Mouse (Mus musculus): ENCODE measurements around the gene Galnt14. TPM values are rescaled to one million over a fixed set of nuclear protein-coding genes. Genes with fewer than 3 reads are reported as not detected.

Galnt14 gene
- polyA plus RNA-seq, 1 experiment: not detected

DNA sequence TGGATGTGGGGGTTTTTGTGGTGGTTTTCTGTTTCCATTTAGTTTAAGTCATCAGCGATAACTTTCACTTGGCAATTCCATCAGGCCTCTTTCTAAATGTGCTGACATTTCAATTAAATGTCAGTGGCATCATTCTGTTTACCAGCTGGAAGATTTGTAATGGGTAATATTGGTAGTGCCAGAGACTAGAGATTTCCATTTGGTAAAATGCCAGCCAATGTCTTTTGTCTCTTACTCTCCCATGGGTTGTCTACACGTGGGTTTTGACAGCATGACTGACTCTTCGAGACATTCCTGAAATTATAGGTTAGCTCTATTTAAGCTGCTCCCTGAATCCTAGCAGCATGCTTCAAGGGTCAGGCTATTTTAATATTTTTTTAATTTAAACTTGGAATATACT is 256.6 kb downstream of the Galnt14 start:
- no peak overlapping the region for H3K4me3 ChIP-seq (ENCODE audit: insufficient read depth, low read depth, low read length)
- no peaks in the 10 kb centered on the region for H3K4me1 ChIP-seq (ENCODE audit: control insufficient read depth, insufficient read depth, insufficient read length, low read length)

DNA sequence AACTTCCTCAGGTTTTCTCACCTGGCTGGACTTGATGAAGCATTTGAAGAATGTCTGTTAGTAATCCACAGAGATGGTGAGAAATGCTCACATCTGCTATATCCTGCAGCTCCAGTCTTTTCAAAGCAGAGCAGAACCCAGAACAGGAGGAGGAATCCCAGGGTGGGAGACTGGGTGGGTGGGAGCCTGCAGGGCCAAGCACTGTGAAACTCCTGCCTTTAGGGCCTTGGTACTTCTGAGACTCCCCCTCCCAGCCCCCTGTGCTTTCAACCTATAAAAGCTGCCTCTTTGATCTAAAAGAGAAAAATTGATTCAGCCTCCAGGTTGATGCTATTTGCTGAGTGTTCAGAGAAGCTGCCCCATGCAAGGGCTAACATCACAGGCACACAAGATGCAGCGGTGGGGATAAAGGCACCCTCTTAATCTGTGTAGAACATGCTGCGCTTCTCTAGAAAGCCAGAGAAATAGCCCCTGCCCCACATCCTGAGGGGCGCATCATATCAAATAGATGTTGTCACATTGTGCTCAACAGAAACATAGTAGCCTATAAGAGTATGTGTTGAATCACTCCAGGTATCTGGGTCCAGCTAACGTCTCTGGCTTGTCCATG is 258.0 kb downstream of the Galnt14 start:
- no peaks in the 10 kb centered on the region for H3K4me1 ChIP-seq (ENCODE audit: control insufficient read depth, insufficient read depth, insufficient read length, low read length)
- H3K27ac ChIP-seq (replicated peaks; ENCODE audit: low read depth, low read length): no peak overlapping the region
- no peak overlapping the region for H3K4me3 ChIP-seq (ENCODE audit: insufficient read depth, low read depth, low read length)

More for the DNA sequence above, 256.6 kb downstream of the Galnt14 start:
- no peak overlapping the region for H3K27ac ChIP-seq (replicated peaks; ENCODE audit: low read depth, low read length)

DNA sequence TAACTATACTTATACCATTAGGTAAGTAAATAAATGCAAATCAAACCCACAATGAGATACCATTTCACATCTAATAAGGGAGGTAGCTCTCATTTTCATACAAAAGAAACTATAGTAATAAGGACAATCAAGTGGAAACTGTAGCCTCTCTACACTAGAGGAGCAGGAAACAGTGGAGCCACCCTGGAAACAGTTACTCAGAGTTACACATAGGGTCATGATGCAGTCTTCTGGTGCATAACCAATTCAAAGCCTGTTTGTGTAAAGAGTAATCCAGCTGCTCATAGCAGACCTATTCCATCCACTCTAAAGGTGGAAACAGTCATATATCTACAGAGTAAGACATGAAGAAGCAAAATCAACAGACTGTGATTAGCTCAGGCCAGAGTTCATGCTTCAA is 261.1 kb downstream of the Galnt14 start:
- H3K4me1 ChIP-seq (ENCODE audit: control insufficient read depth, insufficient read depth, insufficient read length, low read length): no peaks in the 10 kb centered on the region
- no peak overlapping the region for H3K27ac ChIP-seq (replicated peaks; ENCODE audit: low read depth, low read length)
- H3K4me3 ChIP-seq (ENCODE audit: insufficient read depth, low read depth, low read length): no peak overlapping the region

Other genes with a start within 250 kb of the Galnt14 start
- 5.0 and 6.0 TPM in 2 replicates for gene Ehd3, start 93.7 kb upstream of the Galnt14 start, polyA plus RNA-seq (2012; ENCODE audit: insufficient read depth, insufficient read length, missing spikeins)
- gene Xdh, start 239.7 kb upstream of the Galnt14 start, polyA plus RNA-seq (2012; ENCODE audit: insufficient read depth, insufficient read length, missing spikeins): 46.7 and 49.3 TPM in 2 replicates

All from brown adipose tissue, adult 24 weeks (tissue).